ENCODE assay signal across 33 mouse cellular contexts in the genomic region with DNA sequence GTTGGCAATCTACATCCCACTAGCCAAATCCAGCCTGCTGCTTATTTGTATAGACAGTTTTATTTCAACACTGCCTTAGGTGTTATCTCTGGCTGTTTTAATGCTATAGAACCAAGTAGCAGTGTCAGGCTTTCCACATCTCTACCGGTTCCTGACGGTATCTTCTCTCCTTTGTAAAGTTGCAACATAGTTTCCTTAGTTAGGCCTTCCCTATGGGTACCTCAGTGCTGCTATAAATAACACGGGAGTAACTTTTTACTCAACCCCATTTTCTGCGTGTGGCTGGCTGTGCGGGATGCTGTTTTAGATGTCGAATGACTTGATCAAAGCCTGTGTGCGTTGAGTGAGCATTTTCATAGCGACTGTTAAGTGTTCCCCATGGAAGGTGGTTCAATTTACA. TPM values are rescaled to one million over a fixed set of nuclear protein-coding genes. Genes with fewer than 3 reads are reported as not detected.
DNase-seq lines count a peak whose midpoint lies in the region; ATAC-seq and TF ChIP-seq lines count a peak whose summit lies in the region.
"Had no signal": no experiment of that assay in that cellular context is flagged by ENCODE, and none has a peak within 500 bp of the region (broad histone marks: within the 10 kb centered on the region; RNA-seq: fewer than 3 reads in every experiment).

No protein-coding gene starts in this region.

- no peak for DNase-seq in testis, postnatal 10 days (ENCODE audit: low spot score)
- peak; percentile 19 for DNase-seq in testis, postnatal 14 days (ENCODE audit: low spot score)
- no peak for DNase-seq in thymus, postnatal 4 days
- DNase-seq in layer of hippocampus, postnatal 10 days (ENCODE audit: low spot score in 2 of 2): no peak
- DNase-seq: adrenal gland, postnatal 10 days; adrenal gland, postnatal 36 days; cerebellum, adult 18-20 months; cerebellum, adult 9-10 months; cerebellum, postnatal 25 days; embryo, embryonic 11 days; gastrocnemius, postnatal 25 days; heart, adult 2 months; heart, postnatal 14 days; heart, postnatal 4 days had no signal

- TF ChIP-seq POLR2A in testis, adult 2 months (IDR thresholded peaks at IDR 0.05; ENCODE audit: control insufficient read depth, low read depth, low read length): no peak

- no peaks in the 10 kb centered on the region for H3K27me3 ChIP-seq in testis, adult 2 months (ENCODE audit: control insufficient read depth, insufficient read depth, low read length)
- H3K27me3 ChIP-seq: embryonic facial prominence, embryonic 13.5 days; forebrain, embryonic 12.5 days; forebrain, embryonic 15.5 days; heart, embryonic 13.5 days; Patski had no signal

- peak overlapping the region; percentile 79 for H3K4me3 ChIP-seq in testis, adult 2 months (ENCODE audit: control insufficient read depth, low read depth, low read length)
- H3K4me3 ChIP-seq: embryonic facial prominence, embryonic 10.5 days; embryonic facial prominence, embryonic 13.5 days; erythroblast, embryonic 14.5 days; forebrain, embryonic 12.5 days; forebrain, embryonic 15.5 days; heart, adult 2 months; heart, embryonic 10.5 days; heart, embryonic 13.5 days had no signal

- peak; percentile 37; the same call in 1 of the 2 replicates for ATAC-seq in common myeloid progenitor, adult 5-6 weeks (replicated peaks; ENCODE audit: low read depth, poor library complexity, severe bottlenecking)
- ATAC-seq: CD4-positive, CD25-positive, alpha-beta regulatory T cell, adult 4 months; forebrain, embryonic 15.5 days; hindbrain, postnatal 0 days; inflammation-experienced regulatory T-cells, adult 6 months; Patski had no signal

- no peak for TF ChIP-seq CTCF in testis, adult 2 months (IDR thresholded peaks at IDR 0.05; ENCODE audit: control insufficient read depth, insufficient read depth, insufficient replicate concordance, low read depth, low read length)

- peaks cover 5% of the 10 kb centered on the region; the same call in 1 of the 2 replicates for H3K4me1 ChIP-seq in testis, adult 2 months (ENCODE audit: control insufficient read depth, insufficient read depth, low read length)
- H3K4me1 ChIP-seq: embryonic facial prominence, embryonic 10.5 days; embryonic facial prominence, embryonic 13.5 days; forebrain, embryonic 12.5 days; forebrain, embryonic 15.5 days; heart, embryonic 13.5 days had no signal

- H3K36me3 ChIP-seq in testis, adult 2 months (ENCODE audit: control insufficient read depth, insufficient read depth, low read length): no peaks in the 10 kb centered on the region
- H3K36me3 ChIP-seq: forebrain, embryonic 15.5 days had no signal

- peak overlapping the region; percentile 22; the same call in 1 of the 2 replicates for H3K27ac ChIP-seq in testis, adult 2 months (ENCODE audit: control insufficient read depth, insufficient read depth, low read depth, low read length)
- H3K27ac ChIP-seq: embryonic facial prominence, embryonic 10.5 days; embryonic facial prominence, embryonic 13.5 days; forebrain, embryonic 12.5 days; forebrain, embryonic 15.5 days; heart, adult 2 months; heart, embryonic 10.5 days; heart, embryonic 13.5 days; hindbrain, embryonic 14.5 days; hindbrain, postnatal 0 days had no signal

RNA-seq across cellular contexts. Expression of gene Gtsf1l, which starts 1.1 kb away (rescaled TPM):
- polyA plus RNA-seq in testis, adult 2 months (2012; rRNA removed): 676 and 742 TPM in 2 replicates
- not detected in 2 replicates for total RNA-seq in common myeloid progenitor, adult 5-6 weeks (2017)
- not detected for total RNA-seq in layer of hippocampus, postnatal 10 days (2021)
- total RNA-seq: adrenal gland, adult 18-20 months; adrenal gland, postnatal 10 days; adrenal gland, postnatal 36 days; gastrocnemius, adult 8-10 months; gastrocnemius, postnatal 25 days; heart, adult 2 months; heart, postnatal 14 days; heart, postnatal 4 days; hindbrain, postnatal 0 days had no signal
- polyA plus RNA-seq: CD4-positive, CD25-positive, alpha-beta regulatory T cell, adult 4 months; cortical plate, adult 2 months; embryonic facial prominence, embryonic 10.5 days; embryonic facial prominence, embryonic 13.5 days; erythroblast, embryonic 14.5 days; forebrain, embryonic 12.5 days; forebrain, embryonic 15.5 days; G1E; heart, embryonic 10.5 days; heart, embryonic 13.5 days; heart, embryonic 16.5 days; hindbrain, postnatal 0 days; inflammation-experienced regulatory T-cells, adult 6 months; Patski had no signal

RNA-seq across cellular contexts. Expression of gene Mybl2, which starts 32.1 kb away (rescaled TPM):
- 14.2 and 18.5 TPM in 2 replicates for polyA plus RNA-seq in testis, adult 2 months (2012; rRNA removed)
- 18.8 and 25.9 TPM in 2 replicates for total RNA-seq in common myeloid progenitor, adult 5-6 weeks (2017)
- 1 to 10 TPM; 2.6 to 3.4 TPM for total RNA-seq in layer of hippocampus, postnatal 10 days (2021)
